Mouse (Mus musculus) layer of hippocampus, adult 18-20 months (tissue): ENCODE measurements around the gene Socs3. TPM values are rescaled to one million over a fixed set of nuclear protein-coding genes. Genes with fewer than 3 reads are reported as not detected.

ENCODE experiments used
- DNase-seq, 2 experiments: peaks; one replicate each; pipeline ENCODE4 v3.0.0; 2022; ENCODE audit warnings: low spot score in 2 of 2
- total RNA-seq, 2 experiments: library from RNA; stranded (reverse); gene quantifications; 2 replicates each; pipeline ENCODE4 v1.2.3; 2021

Socs3 gene
- total RNA-seq, 2 experiments from 2014 or later, result 1.0 to 1.3 TPM

- no peak for DNase-seq
Observed at GRCm38 (mm10) chr11:117973569-117973968, 3.7 kb upstream of the Socs3 start.

GRCm38 (mm10) chr11:117972656-117973558 is 3.1 kb upstream of the Socs3 start:
- no peak for DNase-seq

- DNase-seq, result no peak
Observed at GRCm38 (mm10) chr11:117971646-117972242, 1.9 kb upstream of the Socs3 start.

- no peak for DNase-seq
Observed at GRCm38 (mm10) chr11:117971100-117971499, 1.3 kb upstream of the Socs3 start.

GRCm38 (mm10) chr11:117969100-117969944 is 525 bp downstream of the Socs3 start:
- DNase-seq, result peak; percentile 67 to 85

- no peak for DNase-seq
Observed at GRCm38 (mm10) chr11:117968716-117969099, 1.1 kb downstream of the Socs3 start.

- DNase-seq, result no peak
Observed at GRCm38 (mm10) chr11:117968016-117968671, 1.7 kb downstream of the Socs3 start.

GRCm38 (mm10) chr11:117967249-117968015 is 2.4 kb downstream of the Socs3 start:
- no peak for DNase-seq

GRCm38 (mm10) chr11:117966506-117967100 is 3.2 kb downstream of the Socs3 start:
- no peak for DNase-seq

GRCm38 (mm10) chr11:117965561-117965981 is 4.3 kb downstream of the Socs3 start:
- no peak for DNase-seq

- DNase-seq, result no peak
Observed at GRCm38 (mm10) chr11:117965052-117965451, 4.8 kb downstream of the Socs3 start.

- DNase-seq, result no peak
Observed at GRCm38 (mm10) chr11:117964294-117964693, 5.6 kb downstream of the Socs3 start.

- DNase-seq, result no peak
Observed at GRCm38 (mm10) chr11:117963872-117964271, 6.0 kb downstream of the Socs3 start.

- peak; percentile 96 for DNase-seq
Observed at GRCm38 (mm10) chr11:117963091-117963793, 6.6 kb downstream of the Socs3 start.

- no peak for DNase-seq
Observed at GRCm38 (mm10) chr11:117962228-117963067, 7.4 kb downstream of the Socs3 start.

- DNase-seq, result no peak
Observed at GRCm38 (mm10) chr11:117960601-117961000, 9.2 kb downstream of the Socs3 start.

- no peak for DNase-seq
Observed at GRCm38 (mm10) chr11:117959741-117960381, 10.0 kb downstream of the Socs3 start.

GRCm38 (mm10) chr11:117959166-117959565 is 10.7 kb downstream of the Socs3 start:
- no peak for DNase-seq
